Mouse (Mus musculus) liver, postnatal 0 days (tissue): Measurements from ENCODE around the gene Morf4l1. TPM values are rescaled to one million over a fixed set of nuclear protein-coding genes. Genes with fewer than 3 reads are reported as not detected.

Experiments
- ATAC-seq: fragments of 200-750 bp; cut with Nextera tagmentation; 2 replicates; pipeline ENCODE4 v1.8.0; 2017; ENCODE audit warnings: mild to moderate bottlenecking, moderate library complexity
- DNase-seq: peaks from one replicate; pipeline ENCODE4 v3.0.0-alpha.2; 2016
- H3K27ac ChIP-seq: fragments of 300-500 bp; sonication (generic); 2 replicates; pipeline ENCODE4 v1.5.1; 2014; ENCODE audit warnings: antibody characterized with exemption, moderate library complexity, mild to moderate bottlenecking, low read depth
- H3K27me3 ChIP-seq: fragments of 300-500 bp; sonication (generic); 2 replicates; pipeline ENCODE4 v1.6.1; 2014; ENCODE audit warnings: low read length, control low read depth, mixed read lengths; ENCODE audit not compliant: insufficient read depth
- H3K36me3 ChIP-seq: fragments of 300-500 bp; sonication (generic); replicated peaks from 2 replicates; pipeline ENCODE4 v1.6.1; 2014; ENCODE audit warnings: mild to moderate bottlenecking, control low read depth, low read length, moderate library complexity, mixed read lengths; ENCODE audit not compliant: insufficient read depth
- H3K4me1 ChIP-seq: fragments of 300-500 bp; sonication (generic); 2 replicates; pipeline ENCODE4 v1.6.1; 2014; ENCODE audit warnings: antibody characterized with exemption, mild to moderate bottlenecking, control low read depth; ENCODE audit not compliant: insufficient read depth
- H3K4me2 ChIP-seq: fragments of 300-500 bp; sonication (generic); 2 replicates; pipeline ENCODE4 v1.6.1; 2014; ENCODE audit warnings: low read depth, mild to moderate bottlenecking, low read length, moderate library complexity, mixed read lengths
- H3K4me3 ChIP-seq: fragments of 300-500 bp; sonication (generic); 2 replicates; pipeline ENCODE4 v1.5.1; 2014; ENCODE audit warnings: low read depth, low read length
- H3K9ac ChIP-seq: fragments of 300-500 bp; sonication (generic); replicated peaks from 2 replicates; pipeline ENCODE4 v1.6.1; 2014; ENCODE audit warnings: mild to moderate bottlenecking, moderate library complexity
- H3K9me3 ChIP-seq: fragments of 300-500 bp; sonication (generic); 2 replicates; pipeline ENCODE4 v1.6.1; 2016; ENCODE audit warnings: mild to moderate bottlenecking, control low read depth, low read length, mixed read lengths
- CTCF ChIP-seq: sonication (generic); IDR thresholded peaks from 2 replicates; pipeline ENCODE4 v1.5.1; 2016; ENCODE audit warnings: antibody characterized with exemption, low read depth
- EP300 ChIP-seq: IDR thresholded peaks from 2 replicates; pipeline ENCODE4 v1.6.1; 2016; ENCODE audit warnings: antibody characterized with exemption, low read depth, mild to moderate bottlenecking
- WGBS: fragments of 180-500 bp; shearing (Covaris S2); extraction: QIAGEN DNeasy Blood & Tissue Kit; methylation state at CpG from one replicate; pipeline ENCODE4 v1.1.7; 2014; ENCODE audit not compliant: insufficient replicate concordance; 5-methylcytosine and 5-hydroxymethylcytosine counted together
- polyA plus RNA-seq: library from polyadenylated mRNA; unstranded; fragments of >200 nt; fragmentation: Nextera tagmentation; extraction: Ambion mirVana; gene quantifications from 2 replicates; pipeline ENCODE4 v1.2.1, GENCODE M21; 2015

Gene Morf4l1
- polyA plus RNA-seq, 1 experiment from 2014 or later, result 135 TPM

DNA sequence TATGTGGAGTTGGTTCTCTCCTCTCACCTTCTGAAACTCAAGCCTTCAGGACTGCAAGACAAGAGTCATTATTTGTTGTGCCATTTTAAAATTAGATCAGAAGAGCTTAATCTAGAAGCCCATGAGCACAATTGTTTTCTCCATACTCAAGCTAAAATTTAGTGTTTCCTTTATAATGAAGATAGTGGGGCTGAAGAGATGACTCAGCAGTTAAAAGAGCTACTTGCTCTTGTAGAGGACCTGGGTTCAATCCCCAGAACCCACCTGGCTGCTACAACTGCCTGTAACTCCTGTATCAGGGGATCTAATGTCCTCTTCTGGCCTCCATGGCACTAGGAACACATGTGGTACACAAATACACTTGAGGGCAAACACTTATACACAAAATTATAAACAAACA is 2.7 kb upstream of the Morf4l1 start:
- H3K9me3 ChIP-seq, result no peaks in the 10 kb centered on the region
- H3K4me2 ChIP-seq, result no peak overlapping the region
- no peaks in the 10 kb centered on the region for H3K36me3 ChIP-seq
- H3K4me1 ChIP-seq, result peaks cover 5% of the 10 kb centered on the region; the same call in 1 of the 2 replicates
- no peak for ATAC-seq
- no peak for TF ChIP-seq CTCF
- TF ChIP-seq EP300, result no peak
- no peak overlapping the region for H3K4me3 ChIP-seq
- H3K9ac ChIP-seq, result no peak overlapping the region
- no peaks in the 10 kb centered on the region for H3K27me3 ChIP-seq
- DNase-seq, result no peak
- no peak overlapping the region for H3K27ac ChIP-seq

DNA sequence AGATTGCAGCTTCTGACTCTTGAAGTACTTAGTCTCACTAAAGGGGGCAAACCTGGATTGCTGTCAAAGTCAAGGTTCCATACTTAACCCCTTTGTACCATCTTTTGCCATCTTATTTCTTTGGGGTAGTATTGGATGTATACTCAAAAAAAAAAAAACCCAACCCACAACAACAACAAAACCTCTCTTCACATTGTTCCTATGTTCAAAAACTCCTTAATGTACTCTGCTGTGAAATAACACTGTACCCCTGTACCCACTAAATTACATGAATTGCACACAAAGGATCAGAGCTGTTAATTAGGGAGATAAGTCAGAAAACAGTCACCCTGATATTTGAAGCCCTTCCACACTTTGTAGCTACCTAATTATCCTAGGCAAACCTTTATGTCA is 730 bp upstream of the Morf4l1 start:
- no peaks in the 10 kb centered on the region for H3K36me3 ChIP-seq
- H3K4me2 ChIP-seq, result peak overlapping the region; percentile 82
- H3K4me3 ChIP-seq, result peak overlapping the region; percentile 100
- TF ChIP-seq CTCF, result no peak
- no peak for TF ChIP-seq EP300
- H3K4me1 ChIP-seq, result peaks cover 18% of the 10 kb centered on the region
- H3K27ac ChIP-seq, result no peak overlapping the region
- peak overlapping the region; percentile 100 for H3K9ac ChIP-seq
- DNase-seq, result no peak
- H3K9me3 ChIP-seq, result no peaks in the 10 kb centered on the region
- H3K27me3 ChIP-seq, result no peaks in the 10 kb centered on the region
- ATAC-seq, result no peak

DNA sequence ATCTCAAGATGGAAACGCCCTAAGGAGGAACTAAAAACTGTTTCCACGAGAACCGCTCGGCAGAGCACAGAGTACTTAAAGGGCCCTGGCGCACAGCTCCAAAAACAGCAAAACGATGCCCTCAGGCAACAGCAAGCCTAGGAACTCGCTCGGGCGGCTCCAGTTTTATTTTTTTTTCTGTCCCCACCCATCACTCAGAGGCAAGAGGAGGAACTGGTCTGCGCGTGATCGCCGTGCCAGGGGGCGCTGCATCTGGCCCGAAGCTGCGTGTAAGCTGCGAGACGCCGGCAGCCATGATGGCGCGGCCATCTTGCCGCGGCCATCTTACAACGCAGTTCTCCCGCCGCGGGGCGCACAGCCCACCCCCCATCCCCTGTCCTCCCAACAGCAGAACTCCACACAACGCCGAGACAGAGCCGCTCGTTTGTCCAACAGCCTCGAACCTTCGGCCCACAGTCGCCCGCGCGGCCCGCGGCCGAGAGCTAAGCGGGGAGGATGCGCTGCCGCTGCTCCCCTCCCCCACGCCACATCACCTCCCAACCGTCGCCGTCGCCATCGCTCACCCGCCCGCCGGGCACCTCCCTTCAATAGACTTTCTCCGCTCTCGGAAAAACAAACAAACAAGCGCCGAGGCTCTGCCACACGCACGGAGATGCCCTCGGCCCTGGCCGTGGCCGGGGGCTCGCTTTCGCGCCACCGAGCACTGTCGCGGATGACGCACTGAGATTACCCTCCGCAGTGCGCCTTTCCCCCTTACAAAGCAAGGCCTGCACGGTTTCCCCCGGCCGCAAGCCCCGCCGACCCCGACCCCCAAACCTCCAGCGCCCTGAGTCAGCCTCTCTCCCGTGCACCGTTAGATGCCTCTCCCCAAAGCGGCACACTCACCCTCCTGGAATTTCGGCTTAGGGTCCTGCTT is 665 bp downstream of the Morf4l1 start:
- ATAC-seq, result peak; percentile 75

GRCm38 (mm10) chr9:90113151-90113550 is 1.4 kb downstream of the Morf4l1 start:
- H3K36me3 ChIP-seq, result peaks cover 9% of the 10 kb centered on the region
- peak; percentile 34 for DNase-seq
- H3K27ac ChIP-seq, result peak overlapping the region; percentile 100
- H3K27me3 ChIP-seq, result no peaks in the 10 kb centered on the region
- H3K9ac ChIP-seq, result peak overlapping the region; percentile 100
- under 1% methylated on average over 13 of the region's 13 CpGs for WGBS
- TF ChIP-seq EP300, result no peak; the same call in 1 of the 2 replicates
- TF ChIP-seq CTCF, result no peak
- H3K4me3 ChIP-seq, result peak overlapping the region; percentile 100
- H3K9me3 ChIP-seq, result no peaks in the 10 kb centered on the region
- peak overlapping the region; percentile 80 for H3K4me2 ChIP-seq
- no peak for ATAC-seq
- peaks cover 22% of the 10 kb centered on the region for H3K4me1 ChIP-seq

More for the DNA sequence above, 665 bp downstream of the Morf4l1 start:
- peak overlapping the region; percentile 100 for H3K9ac ChIP-seq
- peaks cover 3% of the 10 kb centered on the region for H3K36me3 ChIP-seq
- H3K27ac ChIP-seq, result peak overlapping the region; percentile 100
- under 1% methylated on average over 82 of the region's 82 CpGs for WGBS
- TF ChIP-seq CTCF, result peak; percentile 90
- peak; percentile 33; the same call in 1 of the 2 replicates for TF ChIP-seq EP300
- H3K4me1 ChIP-seq, result peaks cover 18% of the 10 kb centered on the region
- no peaks in the 10 kb centered on the region for H3K9me3 ChIP-seq
- H3K4me2 ChIP-seq, result peak overlapping the region; percentile 80
- no peaks in the 10 kb centered on the region for H3K27me3 ChIP-seq
- DNase-seq, result peak; percentile 92
- peak overlapping the region; percentile 100 for H3K4me3 ChIP-seq

DNA sequence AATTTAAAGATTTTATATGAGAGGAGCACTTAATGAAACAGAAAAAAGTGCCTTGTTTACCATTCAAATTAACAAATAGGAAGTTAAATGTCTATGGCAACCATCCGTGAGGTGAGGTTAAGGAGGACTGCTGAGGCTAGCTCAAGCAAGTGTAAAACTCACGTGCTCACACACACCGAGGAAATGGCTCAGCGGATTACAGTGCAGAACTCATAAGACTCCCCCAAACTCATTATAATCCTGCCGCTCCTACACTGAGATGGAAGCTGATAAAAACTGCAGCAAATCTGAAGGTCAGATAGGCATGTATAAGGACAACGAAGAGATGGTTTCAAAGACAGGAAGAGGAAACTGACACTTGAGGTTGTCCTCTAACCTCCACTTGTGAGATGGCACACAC is 5.2 kb downstream of the Morf4l1 start:
- ATAC-seq, result no peak
- H3K4me2 ChIP-seq, result 0 out of 2 replicates have a peak overlapping the region, but pooled peaks have one; percentile 1
- TF ChIP-seq EP300, result no peak
- TF ChIP-seq CTCF, result no peak
- H3K9me3 ChIP-seq, result no peaks in the 10 kb centered on the region
- H3K27me3 ChIP-seq, result no peaks in the 10 kb centered on the region
- H3K9ac ChIP-seq, result no peak overlapping the region
- H3K4me1 ChIP-seq, result peaks cover 19% of the 10 kb centered on the region
- peaks cover 26% of the 10 kb centered on the region for H3K36me3 ChIP-seq
- no peak for DNase-seq
- no peak overlapping the region for H3K27ac ChIP-seq
- no peak overlapping the region for H3K4me3 ChIP-seq
- 55% methylated on average over 6 of the region's 6 CpGs for WGBS

- peak; percentile 55 for ATAC-seq
- TF ChIP-seq CTCF (no peak), EP300 (no peak)
- H3K4me2 ChIP-seq, result no peak overlapping the region
- H3K9ac ChIP-seq, result no peak overlapping the region
- no peaks in the 10 kb centered on the region for H3K27me3 ChIP-seq
- 0 out of 2 replicates have a peak overlapping the region, but pooled peaks have one; percentile 18 for H3K27ac ChIP-seq
- H3K4me1 ChIP-seq, result peaks cover 19% of the 10 kb centered on the region
- no peak overlapping the region for H3K4me3 ChIP-seq
- H3K9me3 ChIP-seq, result no peaks in the 10 kb centered on the region
- peaks cover 32% of the 10 kb centered on the region for H3K36me3 ChIP-seq
- DNase-seq, result no peak
Measured at GRCm38 (mm10) chr9:90108272-90108671, 6.3 kb downstream of the Morf4l1 start.
